Mouse (Mus musculus) cerebellum, adult 2 months (tissue): ENCODE results near the gene 6030458C11Rik. TPM values are rescaled to one million over a fixed set of nuclear protein-coding genes. Genes with fewer than 3 reads are reported as not detected.
"Not testable (repeated sequence)": the region's sequence is repeated elsewhere in the genome, so short reads cannot be mapped to it uniquely, and the experiment has no call there.

Experiments
- DNase-seq, 2 experiments: peaks; one replicate each; pipeline ENCODE4 v3.0.0; 2021
- H3K27ac ChIP-seq: fragments of 200-500 bp; 2 replicates; pipeline ENCODE4 v1.5.1; 2012; ENCODE audit warnings: low read length, control low read depth, inconsistent platforms; ENCODE audit not compliant: insufficient read depth
- H3K27me3 ChIP-seq: fragments of 200-500 bp; 2 replicates; pipeline ENCODE4 v1.6.1; 2012; ENCODE audit warnings: inconsistent platforms, mild to moderate bottlenecking, low read length, moderate library complexity; ENCODE audit not compliant: control insufficient read depth, insufficient read depth
- H3K4me1 ChIP-seq: fragments of 200-500 bp; 2 replicates; pipeline ENCODE4 v1.6.1; 2011; ENCODE audit warnings: low read length; ENCODE audit not compliant: control insufficient read depth, insufficient read depth
- H3K4me3 ChIP-seq: fragments of 200-500 bp; replicated peaks from 2 replicates; pipeline ENCODE3; 2011; ENCODE audit warnings: mild to moderate bottlenecking, low read depth, low read length, control low read depth; ENCODE audit not compliant: insufficient read depth
- CTCF ChIP-seq: fragments of 200-500 bp; IDR thresholded peaks from 2 replicates; pipeline ENCODE4 v1.5.1; 2011; ENCODE audit warnings: low read depth, mild to moderate bottlenecking, control low read depth, low read length, moderate library complexity, borderline replicate concordance; ENCODE audit not compliant: insufficient read depth
- POLR2A ChIP-seq: fragments of 200-500 bp; IDR thresholded peaks from 2 replicates; pipeline ENCODE4 v1.6.1; 2011; ENCODE audit warnings: low read length, control low read depth, borderline replicate concordance; ENCODE audit not compliant: insufficient read depth
- WGBS: fragments of 180-500 bp; shearing (Covaris S2); methylation state at CpG from one replicate; pipeline ENCODE4 v1.1.7; 2018; 5-methylcytosine and 5-hydroxymethylcytosine counted together
- polyA plus RNA-seq: library from polyadenylated mRNA; depleted of rRNA; stranded (reverse); fragments of >200 nt; gene quantifications from 2 replicates; pipeline ENCODE4 v1.2.3, GENCODE M21; 2012

Gene 6030458C11Rik
- polyA plus RNA-seq, 1 experiment: 21.4 TPM

DNA sequence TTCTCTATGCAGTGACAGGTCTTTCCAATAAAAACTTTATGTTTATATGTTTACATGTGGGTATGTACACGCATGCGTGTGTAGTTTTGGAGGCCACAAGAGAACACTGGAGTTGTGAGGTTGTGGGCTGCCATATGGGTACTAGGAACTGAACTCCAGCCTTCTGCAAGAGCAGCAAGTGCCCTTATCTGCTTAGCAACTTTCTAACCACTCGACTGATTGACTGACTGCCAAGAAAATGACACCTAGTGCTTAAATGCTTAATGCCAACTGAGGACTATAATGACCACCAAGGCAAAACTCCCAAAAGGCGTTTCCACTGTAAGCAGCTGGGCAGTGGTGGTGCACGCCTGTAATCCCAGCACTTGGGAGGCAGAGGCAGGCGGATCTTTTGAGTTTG lies 15.1 kb downstream of the 6030458C11Rik start:
- H3K27me3 ChIP-seq: no peaks in the 10 kb centered on the region
- TF ChIP-seq POLR2A (no peak), CTCF (no peak)
- DNase-seq: no peak
- H3K27ac ChIP-seq: no peak overlapping the region
- H3K4me3 ChIP-seq: no peak overlapping the region
- no peaks in the 10 kb centered on the region for H3K4me1 ChIP-seq
- WGBS: 71% methylated on average over 6 of the region's 6 CpGs

DNA sequence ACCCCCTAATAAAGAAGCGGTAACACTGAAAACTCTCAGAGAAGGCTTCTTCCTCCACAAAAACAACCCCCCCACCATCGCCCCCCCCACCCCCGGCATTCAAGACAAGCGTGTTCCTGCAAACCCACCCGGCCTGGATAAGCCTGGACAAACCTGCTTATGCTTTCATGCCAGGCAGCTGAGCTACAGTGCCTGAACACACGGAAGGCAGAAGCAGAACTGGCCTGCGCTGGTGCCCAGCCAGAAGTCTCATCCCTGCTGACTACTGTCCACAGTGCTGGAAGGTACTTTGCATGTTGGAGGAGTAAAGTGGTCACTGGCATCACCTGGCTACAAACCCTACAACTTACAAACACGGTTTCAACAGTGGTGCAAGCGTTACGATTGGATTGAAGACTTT lies 17.4 kb downstream of the 6030458C11Rik start:
- Histone ChIP-seq H3K27me3 (no peaks in the 10 kb centered on the region), H3K27ac (no peak overlapping the region), H3K4me1 (no peaks in the 10 kb centered on the region), H3K4me3 (no peak overlapping the region)
- no peak for DNase-seq
- 92% methylated on average over 10 of the region's 10 CpGs for WGBS
- TF ChIP-seq POLR2A (no peak), CTCF (no peak)

DNA sequence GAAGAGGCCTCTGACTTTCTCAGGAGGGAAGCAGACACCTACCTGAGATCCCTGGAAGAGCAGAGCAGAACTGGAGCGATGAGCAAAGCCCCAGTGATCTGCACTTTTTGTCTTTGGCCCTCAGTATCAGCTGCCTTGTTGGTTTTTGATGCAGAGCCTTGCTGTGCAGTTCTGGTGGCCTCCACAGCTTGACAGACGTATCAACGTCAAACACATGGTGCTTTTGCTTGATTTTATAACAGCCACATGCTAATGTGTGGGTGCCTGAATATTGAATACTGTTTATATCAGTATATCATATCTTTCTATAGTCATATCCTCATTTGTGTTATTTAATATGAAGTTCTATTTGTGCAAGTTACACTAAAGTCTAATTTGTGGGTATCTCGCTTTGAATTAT lies 19.4 kb downstream of the 6030458C11Rik start:
- TF ChIP-seq POLR2A (no peak), CTCF (no peak)
- H3K4me1 ChIP-seq: no peaks in the 10 kb centered on the region
- H3K4me3 ChIP-seq: no peak overlapping the region
- H3K27me3 ChIP-seq: no peaks in the 10 kb centered on the region
- no peak for DNase-seq
- 73% methylated on average over 4 of the region's 4 CpGs for WGBS
- H3K27ac ChIP-seq: no peak overlapping the region

DNA sequence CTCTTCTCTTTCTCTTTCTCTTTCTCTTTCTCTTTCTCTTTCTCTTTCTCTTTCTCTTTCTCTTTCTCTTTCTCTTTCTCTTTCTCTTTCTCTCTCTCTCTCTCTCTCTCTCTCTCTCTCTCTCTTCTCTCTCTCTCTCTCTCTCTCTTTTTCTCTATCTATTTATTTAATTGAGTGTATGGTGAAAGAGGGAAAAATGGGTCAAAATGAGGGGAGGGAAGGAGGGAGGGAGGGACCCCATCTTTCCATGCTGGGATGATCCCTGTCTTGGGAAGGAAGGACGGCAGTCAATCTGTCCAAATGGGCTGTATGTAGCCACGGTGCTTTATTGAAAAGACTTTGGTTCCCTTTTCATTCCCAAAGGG lies 23.3 kb downstream of the 6030458C11Rik start:
- H3K4me1 ChIP-seq, H3K4me3 ChIP-seq, H3K27ac ChIP-seq, H3K27me3 ChIP-seq, DNase-seq: not testable (repeated sequence)
- 56% methylated on average over 2 of the region's 2 CpGs for WGBS

DNA sequence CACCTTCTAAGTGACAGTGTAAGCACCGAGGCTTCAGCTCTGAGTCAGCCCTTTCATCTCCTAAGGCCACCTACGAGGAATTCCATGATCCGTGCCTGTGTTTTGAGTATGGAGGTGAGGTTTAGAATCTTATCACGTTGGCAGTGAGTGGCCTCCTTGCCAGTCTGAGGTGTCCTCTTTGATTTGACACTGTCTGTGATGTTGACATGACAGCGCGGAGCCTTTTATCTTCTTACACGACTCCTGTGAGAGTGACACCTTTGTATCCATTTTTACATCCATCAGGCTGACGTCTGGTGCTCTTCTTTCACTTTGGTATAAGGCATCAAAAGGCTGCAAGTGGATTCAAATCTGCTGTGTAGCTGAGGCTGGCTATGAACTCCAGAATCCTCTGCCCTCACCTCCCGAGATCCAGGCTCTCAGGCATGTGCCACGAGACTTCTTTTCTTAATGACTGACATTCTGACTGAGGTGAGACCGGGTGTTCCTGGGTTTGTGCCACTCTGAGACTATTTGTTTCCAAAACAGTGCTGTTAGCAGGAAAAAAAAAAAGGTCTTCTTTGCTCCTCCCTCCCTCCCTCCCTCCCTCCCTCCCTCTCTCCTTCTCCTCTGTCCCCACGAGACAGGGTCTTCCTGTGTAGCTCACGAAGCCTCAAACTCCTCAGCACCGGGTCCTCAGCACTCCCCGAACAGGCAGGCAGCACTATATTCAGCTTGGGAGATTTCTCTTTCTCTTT lies 23.9 kb downstream of the 6030458C11Rik start:
- 50% methylated on average over 15 of the region's 15 CpGs for WGBS
- Histone ChIP-seq H3K27me3 (no peaks in the 10 kb centered on the region), H3K4me1 (no peaks in the 10 kb centered on the region), H3K27ac (no peak overlapping the region), H3K4me3 (no peak overlapping the region)
- no peak for DNase-seq
- TF ChIP-seq POLR2A (no peak), CTCF (no peak)

DNA sequence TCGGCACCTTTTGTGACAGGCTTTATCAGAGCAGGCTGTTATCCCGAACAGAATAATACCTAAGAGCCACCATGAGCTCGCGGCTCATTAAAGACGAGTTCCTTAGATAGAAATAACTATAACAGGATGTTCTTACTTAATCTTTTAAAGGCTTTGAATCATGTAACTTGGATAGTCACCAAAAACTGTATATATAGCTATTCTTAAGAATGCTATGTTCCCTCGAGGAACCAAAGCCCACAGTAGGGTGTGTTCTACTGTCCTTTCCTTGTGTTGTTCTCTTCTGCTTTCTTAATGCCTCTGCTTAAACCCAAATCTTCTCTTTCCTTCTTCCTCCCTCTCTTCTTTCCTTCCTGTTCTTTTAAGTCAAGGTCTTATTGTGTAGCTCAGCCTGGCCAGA lies 26.4 kb downstream of the 6030458C11Rik start:
- Histone ChIP-seq H3K27ac (no peak overlapping the region), H3K4me3 (no peak overlapping the region), H3K4me1 (no peaks in the 10 kb centered on the region), H3K27me3 (no peaks in the 10 kb centered on the region)
- WGBS: 84% methylated on average over 6 of the region's 6 CpGs
- TF ChIP-seq CTCF (no peak), POLR2A (no peak)
- no peak for DNase-seq

DNA sequence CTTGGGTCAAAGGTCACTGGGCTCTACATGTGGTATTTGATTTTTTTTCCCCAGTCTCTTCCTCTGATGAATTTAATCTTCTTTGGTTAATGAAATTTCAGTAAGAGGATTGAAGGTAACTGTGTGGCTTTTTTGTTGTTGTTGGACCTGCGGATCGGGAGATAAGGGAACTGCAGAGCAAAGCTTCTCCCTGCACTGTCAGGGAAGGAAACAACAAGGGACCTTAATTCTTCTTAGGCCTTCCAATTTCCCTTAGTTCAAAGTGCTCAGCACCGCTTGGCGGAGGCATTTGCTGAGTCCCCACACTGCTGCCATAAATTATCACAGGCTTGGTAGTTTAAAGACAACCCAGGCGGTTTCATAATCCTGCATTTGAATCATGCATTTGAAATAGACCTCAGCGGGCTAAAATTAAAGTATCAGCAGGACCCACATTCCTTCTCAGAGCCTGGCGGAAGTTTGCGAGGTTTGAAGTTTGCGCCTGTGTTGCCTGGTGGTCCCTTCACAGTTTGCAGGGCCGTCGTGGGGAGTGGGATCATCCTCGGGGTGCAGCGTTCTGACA lies 28.5 kb downstream of the 6030458C11Rik start:
- TF ChIP-seq POLR2A (no peak), CTCF (no peak)
- no peaks in the 10 kb centered on the region for H3K4me1 ChIP-seq
- no peak overlapping the region for H3K4me3 ChIP-seq
- 54% methylated on average over 13 of the region's 13 CpGs for WGBS
- H3K27ac ChIP-seq: no peak overlapping the region
- no peak for DNase-seq
- H3K27me3 ChIP-seq: no peaks in the 10 kb centered on the region

DNA sequence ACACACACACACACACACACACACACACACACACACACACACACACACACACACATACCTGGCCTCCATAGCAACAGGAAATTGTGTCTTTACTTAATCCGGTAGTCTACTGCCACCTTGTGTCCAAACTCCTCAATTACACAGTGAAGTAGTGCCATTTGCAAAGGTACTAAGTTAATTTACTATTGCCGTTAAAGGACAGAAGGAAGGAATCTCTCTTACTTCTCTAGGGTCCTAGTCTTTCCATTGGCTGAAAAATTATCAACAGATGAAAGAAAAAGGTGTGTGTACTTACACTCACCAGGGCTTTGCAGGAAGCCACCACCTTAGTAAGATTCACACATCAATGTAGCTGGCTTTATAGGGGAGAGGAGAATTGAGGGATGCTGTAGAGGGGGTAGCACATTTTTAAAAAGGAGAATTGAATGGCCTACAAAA lies 29.0 kb downstream of the 6030458C11Rik start:
- Histone ChIP-seq H3K27me3 (no peaks in the 10 kb centered on the region), H3K27ac (no peak overlapping the region), H3K4me3 (no peak overlapping the region), H3K4me1 (no peaks in the 10 kb centered on the region)
- 0% methylated on average over 2 of the region's 2 CpGs for WGBS
- TF ChIP-seq CTCF (peak; percentile 53; the same call in 1 of the 2 replicates), POLR2A (no peak)
- peak; percentile 32 to 50 for DNase-seq
